Mouse (Mus musculus) midbrain, embryonic 10.5 days (tissue): ENCODE measurements around the gene Tbxas1. TPM values are rescaled to one million over a fixed set of nuclear protein-coding genes. Genes with fewer than 3 reads are reported as not detected.

Source experiments
- DNase-seq: peaks from one replicate; pipeline ENCODE4 v3.0.0-alpha.2; 2017; ENCODE audit warnings: low spot score
- H3K27ac ChIP-seq: fragments of 300-500 bp; sonication (generic); replicated peaks from 2 replicates; pipeline ENCODE4 v1.5.1; 2016; ENCODE audit warnings: mild to moderate bottlenecking
- H3K27me3 ChIP-seq: fragments of 300-500 bp; sonication (generic); 2 replicates; pipeline ENCODE4 v1.6.1; 2016; ENCODE audit warnings: low read depth, mild to moderate bottlenecking; ENCODE audit not compliant: poor library complexity, severe bottlenecking
- H3K36me3 ChIP-seq: fragments of 300-500 bp; sonication (generic); 2 replicates; pipeline ENCODE4 v1.6.1; 2016; ENCODE audit warnings: mild to moderate bottlenecking, moderate library complexity
- H3K4me1 ChIP-seq: fragments of 300-500 bp; sonication (generic); 2 replicates; pipeline ENCODE4 v1.6.1; 2016
- H3K4me3 ChIP-seq: fragments of 300-500 bp; sonication (generic); 2 replicates; pipeline ENCODE4 v1.5.1; 2016; ENCODE audit warnings: mild to moderate bottlenecking, moderate library complexity
- H3K9me3 ChIP-seq: fragments of 300-500 bp; sonication (generic); replicated peaks from 2 replicates; pipeline ENCODE4 v1.6.1; 2016; ENCODE audit warnings: mild to moderate bottlenecking
- WGBS: fragments of 180-500 bp; shearing (Covaris S2); methylation state at CpG from one replicate; pipeline ENCODE4 v1.1.7; 2016; 5-methylcytosine and 5-hydroxymethylcytosine counted together
- polyA plus RNA-seq: library from polyadenylated mRNA; unstranded; fragments of >200 nt; fragmentation: Nextera tagmentation; extraction: Ambion mirVana; gene quantifications from 2 replicates; pipeline ENCODE4 v1.2.1, GENCODE M21; 2016

The Tbxas1 gene
- polyA plus RNA-seq, 1 experiment from 2014 or later, result 1.1 TPM

- WGBS, result 91% methylated on average over 6 of the region's 6 CpGs
- no peak for DNase-seq
These were observed 159.8 kb downstream of the Tbxas1 start for GRCm38 (mm10) chr6:39035039-39035438.

GRCm38 (mm10) chr6:39036204-39036603 is 161.0 kb downstream of the Tbxas1 start:
- Histone ChIP-seq H3K4me3 (no peak overlapping the region), H3K27me3 (no peaks in the 10 kb centered on the region), H3K36me3 (no peaks in the 10 kb centered on the region), H3K4me1 (peaks cover 14% of the 10 kb centered on the region), H3K27ac (no peak overlapping the region), H3K9me3 (no peaks in the 10 kb centered on the region)
- DNase-seq, result no peak
- WGBS, result 86% methylated on average over 4 of the region's 4 CpGs

More at GRCm38 (mm10) chr6:39035039-39035438, 159.8 kb downstream of the Tbxas1 start:
- Histone ChIP-seq H3K4me1 (peaks cover 14% of the 10 kb centered on the region), H3K9me3 (no peaks in the 10 kb centered on the region), H3K27ac (no peak overlapping the region), H3K36me3 (no peaks in the 10 kb centered on the region), H3K27me3 (no peaks in the 10 kb centered on the region), H3K4me3 (no peak overlapping the region)

GRCm38 (mm10) chr6:39040451-39040850 is 165.2 kb downstream of the Tbxas1 start:
- WGBS, result 88% methylated on average over 9 of the region's 9 CpGs
- Histone ChIP-seq H3K27ac (no peak overlapping the region), H3K27me3 (no peaks in the 10 kb centered on the region), H3K9me3 (no peaks in the 10 kb centered on the region), H3K36me3 (no peaks in the 10 kb centered on the region), H3K4me1 (peaks cover 14% of the 10 kb centered on the region), H3K4me3 (no peak overlapping the region)
- DNase-seq, result no peak

GRCm38 (mm10) chr6:39049141-39049540 is 173.9 kb downstream of the Tbxas1 start:
- Histone ChIP-seq H3K27me3 (peaks cover 4% of the 10 kb centered on the region; the same call in 1 of the 2 replicates), H3K36me3 (no peaks in the 10 kb centered on the region), H3K4me3 (no peak overlapping the region), H3K4me1 (peaks cover 4% of the 10 kb centered on the region; the same call in 1 of the 2 replicates), H3K27ac (no peak overlapping the region), H3K9me3 (no peaks in the 10 kb centered on the region)
- 57% methylated on average over 5 of the region's 5 CpGs for WGBS
- no peak for DNase-seq

- no peak for DNase-seq
- Histone ChIP-seq H3K4me1 (peaks cover 9% of the 10 kb centered on the region; the same call in 1 of the 2 replicates), H3K4me3 (no peak overlapping the region), H3K9me3 (no peaks in the 10 kb centered on the region), H3K27me3 (peaks cover 4% of the 10 kb centered on the region; the same call in 1 of the 2 replicates), H3K36me3 (no peaks in the 10 kb centered on the region), H3K27ac (no peak overlapping the region)
- WGBS, result 77% methylated on average over 6 of the region's 6 CpGs
These were observed 175.6 kb downstream of the Tbxas1 start for GRCm38 (mm10) chr6:39050836-39051235.

- no peaks in the 10 kb centered on the region for H3K9me3 ChIP-seq
- peaks cover 9% of the 10 kb centered on the region; the same call in 1 of the 2 replicates for H3K4me1 ChIP-seq
- no peak overlapping the region for H3K27ac ChIP-seq
- WGBS, result 82% methylated on average over 9 of the region's 9 CpGs
- H3K4me3 ChIP-seq, result no peak overlapping the region
- no peaks in the 10 kb centered on the region for H3K36me3 ChIP-seq
- peaks cover 4% of the 10 kb centered on the region; the same call in 1 of the 2 replicates for H3K27me3 ChIP-seq
- DNase-seq, result no peak
These were observed 176.8 kb downstream of the Tbxas1 start for GRCm38 (mm10) chr6:39051799-39052556.

- WGBS, result 84% methylated on average over 4 of the region's 4 CpGs
- H3K4me1 ChIP-seq, result peaks cover 9% of the 10 kb centered on the region; the same call in 1 of the 2 replicates
- peaks cover 4% of the 10 kb centered on the region; the same call in 1 of the 2 replicates for H3K27me3 ChIP-seq
- no peaks in the 10 kb centered on the region for H3K36me3 ChIP-seq
- H3K9me3 ChIP-seq, result no peaks in the 10 kb centered on the region
- DNase-seq, result no peak
- H3K27ac ChIP-seq, result no peak overlapping the region
- H3K4me3 ChIP-seq, result no peak overlapping the region
These were observed 177.4 kb downstream of the Tbxas1 start for GRCm38 (mm10) chr6:39052636-39053035.

- H3K27me3 ChIP-seq, result peaks cover 4% of the 10 kb centered on the region; the same call in 1 of the 2 replicates
- no peaks in the 10 kb centered on the region for H3K36me3 ChIP-seq
- H3K4me1 ChIP-seq, result peaks cover 11% of the 10 kb centered on the region
- H3K9me3 ChIP-seq, result no peaks in the 10 kb centered on the region
- no peak overlapping the region for H3K27ac ChIP-seq
- WGBS, result 90% methylated on average over 13 of the region's 13 CpGs
- H3K4me3 ChIP-seq, result no peak overlapping the region
- no peak for DNase-seq
These were observed 179.1 kb downstream of the Tbxas1 start for GRCm38 (mm10) chr6:39054206-39054864.

GRCm38 (mm10) chr6:39054878-39055508 is 179.8 kb downstream of the Tbxas1 start:
- H3K27me3 ChIP-seq, result peaks cover 4% of the 10 kb centered on the region; the same call in 1 of the 2 replicates
- 90% methylated on average over 6 of the region's 6 CpGs for WGBS
- H3K36me3 ChIP-seq, result no peaks in the 10 kb centered on the region
- H3K4me3 ChIP-seq, result no peak overlapping the region
- no peaks in the 10 kb centered on the region for H3K9me3 ChIP-seq
- DNase-seq, result no peak
- peaks cover 9% of the 10 kb centered on the region for H3K4me1 ChIP-seq
- no peak overlapping the region for H3K27ac ChIP-seq

GRCm38 (mm10) chr6:39055831-39056261 is 180.6 kb downstream of the Tbxas1 start:
- WGBS, result 65% methylated on average over 7 of the region's 7 CpGs
- H3K27ac ChIP-seq, result no peak overlapping the region

GRCm38 (mm10) chr6:39057161-39057560 is 182.0 kb downstream of the Tbxas1 start:
- no peak for DNase-seq
- Histone ChIP-seq H3K4me3 (no peak overlapping the region), H3K27ac (no peak overlapping the region), H3K36me3 (no peaks in the 10 kb centered on the region), H3K9me3 (no peaks in the 10 kb centered on the region), H3K4me1 (peaks cover 25% of the 10 kb centered on the region), H3K27me3 (peaks cover 4% of the 10 kb centered on the region; the same call in 1 of the 2 replicates)
- WGBS, result 91% methylated on average over 1 of the region's 1 CpGs

More at GRCm38 (mm10) chr6:39055831-39056261, 180.6 kb downstream of the Tbxas1 start:
- peaks cover 4% of the 10 kb centered on the region; the same call in 1 of the 2 replicates for H3K27me3 ChIP-seq
- H3K36me3 ChIP-seq, result no peaks in the 10 kb centered on the region
- peaks cover 18% of the 10 kb centered on the region for H3K4me1 ChIP-seq
- H3K9me3 ChIP-seq, result no peaks in the 10 kb centered on the region
- no peak for DNase-seq
- no peak overlapping the region for H3K4me3 ChIP-seq

GRCm38 (mm10) chr6:39058389-39058788 is 183.2 kb downstream of the Tbxas1 start:
- H3K4me3 ChIP-seq, result no peak overlapping the region
- WGBS, result 62% methylated on average over 3 of the region's 3 CpGs
- H3K27ac ChIP-seq, result no peak overlapping the region
- H3K4me1 ChIP-seq, result peaks cover 25% of the 10 kb centered on the region
- DNase-seq, result no peak
- no peaks in the 10 kb centered on the region for H3K9me3 ChIP-seq
- H3K27me3 ChIP-seq, result no peaks in the 10 kb centered on the region
- no peaks in the 10 kb centered on the region for H3K36me3 ChIP-seq
